In the genomic region with DNA sequence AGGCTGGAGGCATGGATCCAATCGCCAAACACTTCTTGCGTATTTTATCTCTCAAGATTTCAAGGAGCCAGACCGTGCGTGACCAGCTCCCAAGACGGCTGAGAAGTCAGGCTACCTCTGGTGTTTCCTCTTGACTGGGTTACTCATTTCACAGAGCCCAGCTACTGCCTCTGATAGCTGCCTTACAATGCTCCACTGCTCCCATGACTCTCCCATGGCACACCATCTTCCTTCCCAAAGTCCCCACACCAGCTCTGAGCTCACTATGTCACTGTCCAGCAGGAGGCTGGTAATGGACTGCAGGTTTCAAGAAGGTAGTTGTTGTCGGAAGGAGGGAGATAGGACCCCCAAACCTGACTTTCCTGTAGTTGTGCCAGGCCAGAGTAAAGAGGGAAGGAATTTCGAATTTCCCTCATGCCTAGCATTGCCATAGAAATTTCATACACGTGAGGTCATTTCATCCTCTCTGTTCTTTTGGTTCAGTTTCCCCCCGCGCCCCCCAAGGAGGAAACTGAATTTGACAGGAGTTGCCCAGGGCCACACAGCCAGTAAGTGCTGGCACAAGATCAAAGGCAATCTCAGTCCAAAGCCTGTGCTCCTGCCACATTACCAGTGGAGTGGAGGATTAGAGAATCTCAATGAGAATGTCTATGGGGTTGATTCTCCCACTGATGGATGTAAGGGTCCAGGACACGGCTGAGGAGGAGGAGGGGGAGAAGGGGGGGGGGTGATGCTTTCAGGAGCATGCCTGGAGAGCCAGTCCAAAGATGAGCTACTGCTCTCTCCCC, we compare ENCODE assay signal across 13 mouse cellular contexts.
DNase-seq lines count a peak whose midpoint lies in the region; ATAC-seq lines count a peak whose summit lies in the region.
"Had no signal": no experiment of that assay in that cellular context is flagged by ENCODE, and none has a peak within 500 bp of the region (broad histone marks: within the 10 kb centered on the region; RNA-seq: fewer than 3 reads in every experiment).

No protein-coding gene starts in this region.

- 0 out of 2 replicates have a peak, but pooled peaks cover 9% of the 10 kb centered on the region for H3K27me3 ChIP-seq in heart, embryonic 10.5 days (ENCODE audit: insufficient read depth, poor library complexity, severe bottlenecking)
- H3K27me3 ChIP-seq in midbrain, embryonic 12.5 days: no peaks in the 10 kb centered on the region
- H3K27me3 ChIP-seq in midbrain, embryonic 10.5 days (ENCODE audit: low read depth, poor library complexity, severe bottlenecking): no peaks in the 10 kb centered on the region
- H3K27me3 ChIP-seq in embryonic facial prominence, embryonic 11.5 days (ENCODE audit: control insufficient read depth, insufficient read depth, low read length): no peaks in the 10 kb centered on the region
- H3K27me3 ChIP-seq: limb, embryonic 13.5 days had no signal

- 68% methylated on average over 11 of the region's 11 CpGs for WGBS in heart, embryonic 10.5 days
- 82% methylated on average over 11 of the region's 11 CpGs for WGBS in midbrain, embryonic 12.5 days
- 81% methylated on average over 11 of the region's 11 CpGs for WGBS in midbrain, embryonic 10.5 days
- WGBS in embryonic facial prominence, embryonic 11.5 days: 73% methylated on average over 11 of the region's 11 CpGs

- H3K9me3 ChIP-seq in heart, embryonic 10.5 days: peaks cover 5% of the 10 kb centered on the region; the same call in 1 of the 2 replicates
- no peaks in the 10 kb centered on the region for H3K9me3 ChIP-seq in midbrain, embryonic 12.5 days
- no peaks in the 10 kb centered on the region for H3K9me3 ChIP-seq in midbrain, embryonic 10.5 days (replicated peaks)
- no peaks in the 10 kb centered on the region for H3K9me3 ChIP-seq in embryonic facial prominence, embryonic 11.5 days (replicated peaks; ENCODE audit: control insufficient read depth, low read length)
- H3K9me3 ChIP-seq: limb, embryonic 13.5 days had no signal

- H3K27ac ChIP-seq in heart, embryonic 10.5 days: no peak overlapping the region
- no peak overlapping the region for H3K27ac ChIP-seq in midbrain, embryonic 12.5 days (replicated peaks)
- H3K27ac ChIP-seq in midbrain, embryonic 10.5 days (replicated peaks): no peak overlapping the region
- H3K27ac ChIP-seq in embryonic facial prominence, embryonic 11.5 days (replicated peaks; ENCODE audit: low read depth, low read length): no peak overlapping the region
- H3K27ac ChIP-seq: gastrocnemius, adult 2 months; limb, embryonic 13.5 days had no signal

- ATAC-seq in midbrain, embryonic 12.5 days (ENCODE audit: low FRiP score, low read depth): peak; percentile 62
- ATAC-seq in embryonic facial prominence, embryonic 11.5 days (replicated peaks; ENCODE audit: insufficient number of reproducible peaks, low FRiP score, low TSS enrichment, low read depth): no peak
- ATAC-seq in granulocyte monocyte progenitor cell, adult 5-6 weeks (replicated peaks; ENCODE audit: poor library complexity, severe bottlenecking): no peak

- no peak overlapping the region for H3K4me2 ChIP-seq in midbrain, embryonic 12.5 days (replicated peaks)
- H3K4me2 ChIP-seq in embryonic facial prominence, embryonic 11.5 days (ENCODE audit: low read depth, low read length): no peak overlapping the region
- H3K4me2 ChIP-seq: limb, embryonic 13.5 days had no signal

- no peaks in the 10 kb centered on the region for H3K36me3 ChIP-seq in heart, embryonic 10.5 days
- H3K36me3 ChIP-seq in midbrain, embryonic 12.5 days: no peaks in the 10 kb centered on the region
- no peaks in the 10 kb centered on the region for H3K36me3 ChIP-seq in midbrain, embryonic 10.5 days
- no peaks in the 10 kb centered on the region for H3K36me3 ChIP-seq in embryonic facial prominence, embryonic 11.5 days (replicated peaks; ENCODE audit: control insufficient read depth, insufficient read depth, low read depth, low read length)
- H3K36me3 ChIP-seq: limb, embryonic 13.5 days had no signal

- H3K9ac ChIP-seq in midbrain, embryonic 12.5 days (replicated peaks): no peak overlapping the region
- H3K9ac ChIP-seq in embryonic facial prominence, embryonic 11.5 days (replicated peaks; ENCODE audit: low read length): no peak overlapping the region
- H3K9ac ChIP-seq: limb, embryonic 13.5 days had no signal

- H3K4me1 ChIP-seq in heart, embryonic 10.5 days: no peaks in the 10 kb centered on the region
- H3K4me1 ChIP-seq in midbrain, embryonic 12.5 days: peaks cover 7% of the 10 kb centered on the region; the same call in 1 of the 2 replicates
- peaks cover 9% of the 10 kb centered on the region; the same call in 1 of the 2 replicates for H3K4me1 ChIP-seq in midbrain, embryonic 10.5 days
- no peaks in the 10 kb centered on the region for H3K4me1 ChIP-seq in embryonic facial prominence, embryonic 11.5 days (ENCODE audit: control insufficient read depth, insufficient read depth, low read length)

- DNase-seq in heart, embryonic 10.5 days (ENCODE audit: low spot score): peak; percentile 47
- no peak for DNase-seq in heart, adult 8-10 months (ENCODE audit: low spot score)
- DNase-seq in midbrain, embryonic 10.5 days (ENCODE audit: low spot score): no peak
- peak; percentile 32 for DNase-seq in embryonic facial prominence, embryonic 11.5 days (ENCODE audit: low spot score)
- no peak for DNase-seq in layer of hippocampus, adult 9-10 months (ENCODE audit: low spot score)
- DNase-seq: cerebellum, adult 11-12 months; gastrocnemius, adult 2 months; lung, adult 18-20 months; thymus, adult 18-20 months had no signal

- no peak overlapping the region for H3K4me3 ChIP-seq in heart, embryonic 10.5 days
- H3K4me3 ChIP-seq in midbrain, embryonic 12.5 days: no peak overlapping the region
- H3K4me3 ChIP-seq in midbrain, embryonic 10.5 days: no peak overlapping the region
- H3K4me3 ChIP-seq in embryonic facial prominence, embryonic 11.5 days (ENCODE audit: low read depth, low read length): no peak overlapping the region
- H3K4me3 ChIP-seq: erythroblast, embryonic 14.5 days; gastrocnemius, adult 2 months; limb, embryonic 13.5 days had no signal

Comparison
In these comparisons a context has a peak if more than half of its experiments do, and no peak if none do; other contexts are left out.
1. DNase-seq: peak in heart, embryonic 10.5 days (single experiment) and embryonic facial prominence, embryonic 11.5 days (single experiment); none in heart, adult 8-10 months (single experiment), midbrain, embryonic 10.5 days (single experiment) and layer of hippocampus, adult 9-10 months (single experiment).